Mouse (Mus musculus): ENCODE measurements around the gene Aifm3.

Aifm3 gene

DNA sequence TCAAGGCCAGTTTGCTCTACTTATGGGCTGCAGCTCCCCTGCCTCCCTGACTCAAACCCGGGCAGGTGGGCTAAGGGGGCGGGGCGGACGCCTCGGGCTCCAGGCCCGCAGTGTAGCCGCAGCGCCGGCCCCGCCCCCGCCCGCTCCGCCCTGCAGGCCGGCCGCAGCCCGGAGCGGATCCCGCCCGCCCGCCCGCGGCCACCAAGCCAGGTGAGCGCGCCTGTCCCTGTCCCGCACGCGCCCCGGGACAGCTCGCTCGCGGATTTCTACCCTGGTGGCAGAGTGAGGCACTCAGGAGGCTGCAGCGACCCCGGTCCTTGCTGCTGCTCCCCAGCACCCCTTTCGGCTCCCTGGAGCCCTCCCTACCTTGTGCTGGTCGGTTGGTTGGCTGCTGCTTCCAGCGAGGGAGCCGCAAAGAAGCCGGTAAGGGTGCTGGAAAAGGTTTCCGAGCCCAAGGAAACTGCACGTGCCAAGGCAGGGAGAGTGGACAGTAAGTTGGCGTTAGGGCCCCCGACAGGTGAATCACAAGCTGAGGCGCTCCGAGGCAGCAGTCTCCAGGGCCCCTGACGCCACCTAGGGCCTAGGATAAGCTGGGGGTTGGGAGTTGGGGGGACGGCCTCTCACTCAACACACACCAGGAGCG, at the start of gene Aifm3:
Gene Aifm3, plus strand, starts transcription at position 143 of the 643 bp plus-strand sequence.
- peak; percentile 76 for DNase-seq (ENCODE audit: low read depth, low spot score)

- peak; percentile 98 for DNase-seq (ENCODE audit: low read depth, low spot score)
Observed at GRCm38 (mm10) chr16:17451541-17452372, 37.7 kb upstream of the Aifm3 start, which contains the start of gene Crkl. TSS of gene Crkl (plus strand) at chr16:17451987.

- peak; percentile 56 for DNase-seq (ENCODE audit: low read depth, low spot score)
Observed at GRCm38 (mm10) chr16:17452373-17452715, 37.1 kb upstream of the Aifm3 start.

GRCm38 (mm10) chr16:17456901-17457300, 32.5 kb upstream of the Aifm3 start:
- peak; percentile 55 for DNase-seq (ENCODE audit: low read depth, low spot score)

DNA sequence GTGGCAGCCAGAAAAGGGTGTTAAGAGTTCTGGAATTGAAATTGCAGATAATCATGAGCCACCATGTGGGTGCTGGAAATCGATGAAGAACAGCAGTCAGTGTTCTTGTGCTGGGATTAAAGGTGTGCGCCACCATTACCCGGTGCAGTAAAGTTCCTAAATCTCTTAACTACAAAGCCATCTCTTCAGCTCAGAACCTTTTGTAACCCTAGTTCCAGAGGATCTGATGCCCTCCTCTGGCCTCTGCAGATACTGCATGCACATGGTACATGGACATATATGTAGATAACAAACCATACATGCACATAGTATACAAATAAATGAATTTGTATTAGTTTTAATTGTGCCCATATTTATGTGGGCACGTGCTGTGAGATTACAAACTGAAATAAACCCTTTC, 29.2 kb upstream of the Aifm3 start:
- DNase-seq (ENCODE audit: low read depth, low spot score) = no peak

- no peak for DNase-seq (ENCODE audit: low read depth, low spot score)
Observed at GRCm38 (mm10) chr16:17461596-17461995, 27.8 kb upstream of the Aifm3 start.

DNA sequence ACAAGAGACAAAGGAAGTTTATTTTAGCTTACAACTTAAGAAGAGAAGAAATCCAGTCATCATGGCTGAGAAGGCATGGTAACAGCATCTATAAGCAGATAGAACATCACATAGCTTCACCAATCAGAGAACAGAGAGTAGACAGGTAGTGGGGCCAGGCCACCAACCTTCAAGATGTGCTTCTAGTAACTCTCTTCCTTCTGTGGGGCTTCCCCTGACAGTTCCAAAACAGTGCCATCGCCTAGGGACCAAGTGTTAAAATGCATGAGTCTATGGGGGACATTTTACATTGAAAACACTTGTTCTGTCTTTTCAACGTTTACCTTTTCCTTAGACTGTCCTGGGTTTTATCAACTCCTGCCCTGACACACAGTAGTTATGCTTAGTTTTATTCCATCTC, 26.2 kb upstream of the Aifm3 start:
- no peak for DNase-seq (ENCODE audit: low read depth, low spot score)

- peak; percentile 57 for DNase-seq (ENCODE audit: low read depth, low spot score)
Observed at GRCm38 (mm10) chr16:17466875-17467663, 22.3 kb upstream of the Aifm3 start.

DNA sequence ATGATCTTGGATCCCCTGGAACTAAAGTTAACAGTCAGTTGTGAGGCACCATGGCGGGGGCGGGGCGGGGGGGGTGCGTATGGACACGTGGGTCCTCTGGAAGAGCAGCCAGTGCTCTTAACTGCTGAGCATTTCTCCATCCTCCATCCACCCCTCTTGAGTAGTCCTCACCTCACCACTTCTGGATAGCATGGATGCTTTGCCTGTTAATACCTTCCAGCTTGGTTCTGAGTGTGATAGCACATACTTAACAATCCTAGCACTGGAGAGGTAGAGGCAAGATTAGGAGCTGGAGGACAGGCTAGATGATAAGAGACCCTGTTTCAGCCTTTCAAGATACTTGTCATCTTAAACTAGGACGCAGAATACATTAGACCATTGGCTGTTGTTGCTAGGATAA, 16.9 kb upstream of the Aifm3 start:
- DNase-seq (ENCODE audit: low read depth, low spot score) = no peak

DNA sequence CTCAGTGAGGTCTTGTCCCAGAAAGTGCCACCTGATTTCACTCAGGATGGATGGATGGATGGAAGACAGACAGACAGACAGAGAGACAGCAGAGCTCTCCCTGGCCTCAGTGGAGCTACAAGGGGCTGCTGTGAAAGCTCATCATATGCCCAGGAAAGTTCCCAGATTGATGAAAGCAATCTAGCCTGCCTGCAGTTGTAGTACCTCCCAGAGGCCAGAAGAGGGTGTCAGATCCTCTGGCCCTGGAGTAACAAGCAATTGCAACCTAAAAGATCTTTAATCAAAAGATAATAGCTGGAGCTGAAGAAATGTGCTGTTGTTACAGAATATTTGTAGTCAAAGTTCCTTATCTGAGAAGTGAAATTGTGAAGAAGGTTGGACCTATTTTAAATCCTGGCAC, 15.3 kb upstream of the Aifm3 start:
- DNase-seq (ENCODE audit: low read depth, low spot score) = peak; percentile 74

DNA sequence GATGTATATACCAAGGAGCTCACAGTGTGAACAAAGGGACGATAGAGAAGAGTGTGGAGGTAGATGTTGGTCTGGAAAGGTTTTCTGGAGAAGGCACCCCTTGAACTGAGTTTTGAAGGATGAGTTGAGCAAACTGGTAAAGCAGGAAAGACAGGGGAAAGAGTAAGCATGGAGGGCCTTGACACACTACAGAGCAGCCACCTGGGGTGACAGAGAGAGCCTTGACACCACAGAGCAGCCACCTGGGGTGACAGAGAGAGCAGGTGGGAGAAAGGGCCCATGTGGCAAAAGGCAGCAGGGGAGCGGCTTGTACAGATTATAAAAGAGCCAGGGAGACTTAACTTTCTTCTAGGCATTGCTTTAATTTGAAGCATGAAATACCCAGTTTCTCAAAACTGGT, 14.7 kb upstream of the Aifm3 start:
- no peak for DNase-seq (ENCODE audit: low read depth, low spot score)

DNA sequence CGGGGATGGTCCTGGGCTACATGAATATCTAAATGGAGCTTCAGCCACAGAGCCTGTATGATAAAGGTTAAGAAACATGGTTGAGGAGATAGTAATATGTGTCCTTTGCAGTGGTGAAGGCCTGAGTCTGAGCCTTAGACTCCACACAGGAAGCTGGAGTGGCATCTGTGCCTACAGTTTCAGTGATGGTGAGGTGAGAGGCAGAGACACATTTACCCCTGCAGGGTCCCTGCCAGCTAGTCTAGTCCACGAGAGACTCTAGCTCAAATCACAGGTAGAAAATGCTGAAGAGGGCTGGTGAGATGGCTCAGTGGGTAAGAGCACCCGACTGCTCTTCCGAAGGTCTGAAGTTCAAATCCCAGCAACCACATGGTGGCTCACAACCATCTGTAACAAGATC, 14.1 kb upstream of the Aifm3 start:
- no peak for DNase-seq (ENCODE audit: low read depth, low spot score)

DNA sequence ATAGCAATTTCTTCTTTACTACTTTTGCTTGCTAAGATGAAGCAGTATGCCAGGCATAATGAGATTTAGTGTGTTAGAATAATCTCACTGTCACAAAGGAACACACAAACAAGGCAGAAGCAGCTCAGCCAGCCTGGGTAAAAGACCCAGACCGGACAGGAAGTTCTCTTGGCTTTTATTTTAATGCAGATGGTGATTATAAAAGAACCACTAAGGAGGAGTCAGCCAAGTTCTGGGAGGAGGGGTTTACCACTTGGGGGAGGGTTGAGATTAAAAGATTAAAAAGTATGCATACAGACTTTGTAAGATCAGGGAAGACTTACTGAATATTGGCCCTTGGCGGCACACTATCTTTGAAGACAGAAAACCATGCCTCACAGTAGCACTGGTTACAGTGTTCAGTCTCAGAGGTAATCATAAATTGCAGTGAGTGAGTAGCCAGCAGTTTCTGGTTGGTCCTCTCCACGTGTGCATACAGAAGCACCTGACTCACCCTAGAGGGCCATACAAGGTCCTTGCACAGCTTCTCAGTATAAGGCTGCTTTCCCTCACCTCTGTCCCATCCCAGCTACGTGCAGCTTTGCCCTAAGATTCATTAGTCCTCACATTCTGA, 11.0 kb upstream of the Aifm3 start:
- DNase-seq (ENCODE audit: low read depth, low spot score) = no peak

DNA sequence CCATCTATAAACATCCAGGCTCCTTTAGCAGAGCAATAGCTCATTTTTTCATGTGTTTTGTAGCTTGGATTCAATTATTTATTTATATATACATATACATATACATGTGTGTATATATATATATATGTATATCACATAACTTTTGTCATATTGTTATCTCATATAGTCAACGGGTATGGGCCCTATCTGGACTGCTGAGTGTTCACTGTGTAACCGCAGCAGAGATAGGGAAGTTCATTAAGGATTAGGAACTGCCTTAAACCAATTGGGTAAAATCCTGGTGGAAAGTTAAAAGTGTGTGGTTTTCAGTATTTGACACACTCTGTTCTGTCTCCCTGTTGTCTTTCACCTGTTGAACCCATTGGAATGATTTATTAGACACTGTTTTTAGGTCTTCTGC, 7.9 kb upstream of the Aifm3 start:
- no peak for DNase-seq (ENCODE audit: low read depth, low spot score)

DNA sequence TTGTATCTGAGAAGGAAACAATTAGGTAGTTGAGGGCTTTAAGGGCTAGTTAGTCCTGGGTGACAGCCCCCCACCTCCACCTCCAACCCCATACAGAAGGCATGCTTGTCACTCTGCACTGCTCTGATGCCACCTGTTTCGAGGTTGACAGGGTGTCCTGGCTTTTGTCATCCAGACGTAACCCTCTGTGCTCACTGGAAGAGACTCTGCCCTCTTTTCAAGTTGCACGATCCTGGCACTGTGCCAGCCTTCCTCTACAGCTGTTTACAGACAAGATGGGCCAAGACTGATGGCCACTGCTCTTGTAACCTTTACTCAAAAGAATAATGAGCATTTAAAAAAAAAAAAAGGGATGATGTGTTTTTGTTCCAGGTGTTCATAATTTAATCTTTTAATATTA, 2.9 kb upstream of the Aifm3 start:
- no peak for DNase-seq (ENCODE audit: low read depth, low spot score)

GRCm38 (mm10) chr16:17488478-17489468, 638 bp upstream of the Aifm3 start:
- DNase-seq (ENCODE audit: low read depth, low spot score) = peak; percentile 54

GRCm38 (mm10) chr16:17491154-17491553, 1.7 kb downstream of the Aifm3 start:
- no peak for DNase-seq (ENCODE audit: low read depth, low spot score)

- peak; percentile 92 for DNase-seq (ENCODE audit: low read depth, low spot score)
Observed at GRCm38 (mm10) chr16:17491896-17492561, 2.6 kb downstream of the Aifm3 start.

- peak; percentile 95 for DNase-seq (ENCODE audit: low read depth, low spot score)
Observed at GRCm38 (mm10) chr16:17496499-17497305, 7.3 kb downstream of the Aifm3 start.
